Mouse (Mus musculus): ENCODE data around the gene Cadps. TPM values are rescaled to one million over a fixed set of nuclear protein-coding genes. Genes with fewer than 3 reads are reported as not detected.

Cadps gene
- polyA plus RNA-seq, 1 experiment from 2014 or later, result 2.8 TPM

DNA sequence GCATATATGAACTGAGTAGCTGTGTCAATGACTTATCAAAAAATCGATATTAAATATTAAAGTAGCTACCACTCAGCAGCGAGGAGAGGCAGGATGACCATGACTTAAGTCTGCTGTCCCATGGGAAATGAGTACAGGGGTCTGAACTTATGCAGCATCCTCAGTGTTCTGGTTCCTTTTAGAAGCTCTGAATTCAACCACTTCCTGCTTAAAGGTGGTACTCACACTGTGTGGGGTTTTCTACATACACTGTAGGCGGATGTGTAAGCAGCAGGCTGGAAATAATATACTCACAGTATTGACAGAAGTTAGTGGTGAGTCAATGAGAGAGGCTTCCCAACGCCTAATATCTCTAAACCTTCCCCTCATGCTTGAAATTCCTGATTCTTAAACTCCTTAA is 215.9 kb downstream of the Cadps start:
- H3K4me3 ChIP-seq, result no peak overlapping the region
- no peaks in the 10 kb centered on the region for H3K9me3 ChIP-seq
- no peaks in the 10 kb centered on the region for H3K27me3 ChIP-seq (ENCODE audit: poor library complexity, severe bottlenecking)
- no peak for DNase-seq (ENCODE audit: extremely low spot score, low spot score)
- no peak overlapping the region for H3K27ac ChIP-seq
- H3K36me3 ChIP-seq (replicated peaks), result no peaks in the 10 kb centered on the region; the same call in 1 of the 2 replicates
- no peaks in the 10 kb centered on the region for H3K4me1 ChIP-seq
- 85% methylated on average over 4 of the region's 4 CpGs for WGBS

DNA sequence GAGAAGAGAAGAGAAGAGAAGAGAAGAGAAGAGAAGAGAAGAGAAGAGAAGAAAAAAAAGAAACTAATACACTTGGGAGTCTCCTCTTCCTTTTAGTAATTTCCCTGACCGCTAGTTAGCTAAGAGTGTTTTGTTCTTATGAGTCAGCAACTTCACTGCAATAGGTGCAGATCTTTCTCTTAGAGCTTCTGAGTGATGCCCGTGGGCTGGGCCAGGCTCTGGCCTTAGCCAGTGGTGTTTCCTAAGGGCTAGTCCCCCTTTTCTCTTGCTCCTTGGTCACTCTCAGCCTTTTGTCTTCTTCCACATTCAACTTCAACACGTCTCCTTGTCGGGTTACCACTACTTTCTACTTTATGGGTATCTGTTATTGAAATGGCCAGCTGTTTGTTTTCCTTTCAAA is 216.7 kb downstream of the Cadps start:
- WGBS, result 85% methylated on average over 4 of the region's 4 CpGs

DNA sequence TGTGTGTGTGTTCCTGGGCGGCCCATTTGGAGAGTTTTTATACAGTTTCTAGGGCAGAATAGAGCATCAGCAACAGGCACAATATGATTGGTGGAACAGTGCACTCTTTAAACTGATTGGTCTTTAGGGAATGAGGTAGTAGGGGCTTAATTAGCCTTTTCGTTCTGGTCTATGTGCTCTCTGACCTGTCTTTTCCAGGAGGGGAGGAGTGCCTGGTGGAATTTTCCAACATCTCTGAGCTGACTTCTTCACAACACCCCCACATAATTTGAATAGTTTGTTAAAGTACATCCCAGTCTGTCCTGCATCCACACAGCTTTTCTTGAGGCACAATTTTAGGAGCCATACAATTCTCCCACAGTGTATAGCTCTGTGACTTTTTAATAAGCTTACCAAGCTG is 220.8 kb downstream of the Cadps start:
- WGBS, result 89% methylated on average over 2 of the region's 2 CpGs
- no peaks in the 10 kb centered on the region for H3K27me3 ChIP-seq (ENCODE audit: poor library complexity, severe bottlenecking)
- DNase-seq (ENCODE audit: extremely low spot score, low spot score), result no peak
- H3K4me1 ChIP-seq, result no peaks in the 10 kb centered on the region
- no peak overlapping the region for H3K27ac ChIP-seq
- H3K4me3 ChIP-seq, result no peak overlapping the region
- H3K9me3 ChIP-seq, result no peaks in the 10 kb centered on the region
- no peaks in the 10 kb centered on the region; the same call in 1 of the 2 replicates for H3K36me3 ChIP-seq (replicated peaks)

More for the DNA sequence above, 216.7 kb downstream of the Cadps start:
- no peaks in the 10 kb centered on the region for H3K27me3 ChIP-seq (ENCODE audit: poor library complexity, severe bottlenecking)
- no peaks in the 10 kb centered on the region for H3K4me1 ChIP-seq
- no peak overlapping the region for H3K27ac ChIP-seq
- H3K4me3 ChIP-seq, result no peak overlapping the region
- DNase-seq (ENCODE audit: extremely low spot score, low spot score), result no peak
- no peaks in the 10 kb centered on the region for H3K9me3 ChIP-seq
- no peaks in the 10 kb centered on the region; the same call in 1 of the 2 replicates for H3K36me3 ChIP-seq (replicated peaks)

DNA sequence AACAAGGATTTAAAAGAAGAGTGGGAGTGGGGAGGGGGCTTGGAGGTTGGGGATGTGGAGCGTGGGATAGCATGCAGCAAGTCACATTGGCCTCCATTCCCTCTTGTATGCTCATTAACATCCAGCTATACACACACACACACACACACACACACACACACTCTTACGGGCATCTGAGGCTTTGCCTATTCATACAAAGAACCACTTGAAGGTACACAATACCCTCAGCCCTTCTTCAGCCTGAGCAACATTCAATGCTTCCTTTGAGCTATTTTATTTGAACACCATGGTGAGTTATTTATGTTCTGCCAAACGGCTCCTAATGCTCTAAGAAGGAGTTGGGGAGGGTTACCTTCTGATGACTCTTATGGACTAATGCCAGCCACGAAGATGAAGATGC is 227.6 kb downstream of the Cadps start:
- DNase-seq (ENCODE audit: extremely low spot score, low spot score), result peak; percentile 20
- no peak overlapping the region for H3K4me3 ChIP-seq
- H3K36me3 ChIP-seq (replicated peaks), result no peaks in the 10 kb centered on the region
- H3K9me3 ChIP-seq, result no peaks in the 10 kb centered on the region
- peaks cover 10% of the 10 kb centered on the region; the same call in 1 of the 2 replicates for H3K4me1 ChIP-seq
- 70% methylated on average over 4 of the region's 4 CpGs for WGBS
- H3K27ac ChIP-seq, result no peak overlapping the region
- no peaks in the 10 kb centered on the region for H3K27me3 ChIP-seq (ENCODE audit: poor library complexity, severe bottlenecking)

DNA sequence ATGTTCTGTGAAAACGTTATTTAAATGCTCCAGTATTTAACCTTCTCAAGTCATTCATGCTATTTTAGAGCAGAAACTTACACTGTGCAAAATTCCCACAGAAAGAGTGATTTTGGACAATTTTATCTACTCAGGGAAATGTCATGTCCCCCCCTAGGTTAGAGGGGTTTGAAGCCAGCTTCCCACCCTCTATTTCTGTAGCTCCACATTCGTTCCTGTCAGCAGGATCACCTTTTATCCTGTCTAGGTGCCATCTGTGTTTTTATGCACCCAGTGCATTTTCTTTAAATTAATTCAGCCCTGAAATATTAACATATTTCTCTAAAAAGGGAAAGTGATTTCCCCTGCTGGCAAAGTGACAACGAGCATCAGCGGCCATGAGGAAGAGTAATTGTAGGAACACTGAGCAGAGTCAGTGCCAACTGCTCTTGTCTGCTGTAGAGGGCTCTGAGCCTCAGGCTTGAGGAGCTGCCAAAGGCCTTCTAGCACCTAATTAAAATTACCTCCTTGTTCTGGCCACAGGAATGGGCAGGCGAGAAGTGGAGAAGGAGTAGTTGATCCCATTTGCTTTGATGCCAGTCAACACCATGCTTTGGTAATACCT is 230.3 kb downstream of the Cadps start:
- H3K27me3 ChIP-seq (ENCODE audit: poor library complexity, severe bottlenecking), result no peaks in the 10 kb centered on the region
- no peaks in the 10 kb centered on the region for H3K9me3 ChIP-seq
- H3K36me3 ChIP-seq (replicated peaks), result no peaks in the 10 kb centered on the region
- peaks cover 10% of the 10 kb centered on the region; the same call in 1 of the 2 replicates for H3K4me1 ChIP-seq
- DNase-seq (ENCODE audit: extremely low spot score, low spot score), result no peak
- H3K27ac ChIP-seq, result no peak overlapping the region
- no peak overlapping the region for H3K4me3 ChIP-seq
- WGBS, result 87% methylated on average over 5 of the region's 5 CpGs

DNA sequence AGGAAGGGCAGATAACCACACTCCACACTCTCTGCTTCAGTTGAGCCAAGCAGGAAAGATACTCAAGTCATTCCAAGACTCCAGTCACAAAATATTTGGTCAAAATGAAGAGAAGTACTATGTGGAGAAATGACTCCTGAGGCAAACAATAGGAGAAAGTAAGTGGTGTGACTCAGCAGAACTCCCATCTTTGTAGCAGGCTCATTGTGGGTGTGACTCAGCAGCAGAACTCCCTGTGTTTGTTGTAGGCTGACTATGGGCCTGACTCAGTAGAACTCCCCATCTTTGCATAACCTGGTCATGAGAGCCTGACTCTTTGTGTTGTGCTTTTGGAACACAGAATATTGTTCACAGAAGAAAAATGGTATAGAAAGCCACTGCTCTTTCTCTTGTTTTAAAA is 231.1 kb downstream of the Cadps start:
- no peak for DNase-seq (ENCODE audit: extremely low spot score, low spot score)
- Histone ChIP-seq H3K36me3 (replicated peaks) (no peaks in the 10 kb centered on the region), H3K4me1 (peaks cover 10% of the 10 kb centered on the region; the same call in 1 of the 2 replicates), H3K27ac (no peak overlapping the region), H3K4me3 (no peak overlapping the region), H3K27me3 (ENCODE audit: poor library complexity, severe bottlenecking) (no peaks in the 10 kb centered on the region), H3K9me3 (no peaks in the 10 kb centered on the region)

DNA sequence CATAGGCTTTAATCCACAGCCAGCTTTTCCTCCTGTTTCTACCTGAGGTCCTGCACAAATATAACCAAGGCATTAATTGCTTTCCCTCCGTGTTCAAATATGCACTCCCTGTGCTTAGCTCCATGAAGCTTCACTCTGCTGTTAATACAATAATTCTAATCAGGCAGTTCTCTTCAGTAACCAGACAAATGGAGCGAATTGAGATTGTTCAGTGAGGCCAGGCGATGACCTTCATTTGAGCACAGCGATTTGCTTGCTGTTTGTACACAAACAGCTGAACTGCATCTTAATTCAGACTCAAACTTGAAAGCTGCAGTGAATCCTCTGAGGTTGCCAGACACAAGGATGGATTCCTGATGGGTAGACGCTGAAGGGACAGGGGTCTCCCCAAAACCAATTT is 239.3 kb downstream of the Cadps start:
- no peak overlapping the region for H3K4me3 ChIP-seq
- no peaks in the 10 kb centered on the region for H3K36me3 ChIP-seq (replicated peaks)
- no peak overlapping the region for H3K27ac ChIP-seq
- H3K4me1 ChIP-seq, result peaks cover 8% of the 10 kb centered on the region; the same call in 1 of the 2 replicates
- WGBS, result 84% methylated on average over 5 of the region's 5 CpGs
- DNase-seq (ENCODE audit: extremely low spot score, low spot score), result no peak
- no peaks in the 10 kb centered on the region for H3K9me3 ChIP-seq
- no peaks in the 10 kb centered on the region for H3K27me3 ChIP-seq (ENCODE audit: poor library complexity, severe bottlenecking)

DNA sequence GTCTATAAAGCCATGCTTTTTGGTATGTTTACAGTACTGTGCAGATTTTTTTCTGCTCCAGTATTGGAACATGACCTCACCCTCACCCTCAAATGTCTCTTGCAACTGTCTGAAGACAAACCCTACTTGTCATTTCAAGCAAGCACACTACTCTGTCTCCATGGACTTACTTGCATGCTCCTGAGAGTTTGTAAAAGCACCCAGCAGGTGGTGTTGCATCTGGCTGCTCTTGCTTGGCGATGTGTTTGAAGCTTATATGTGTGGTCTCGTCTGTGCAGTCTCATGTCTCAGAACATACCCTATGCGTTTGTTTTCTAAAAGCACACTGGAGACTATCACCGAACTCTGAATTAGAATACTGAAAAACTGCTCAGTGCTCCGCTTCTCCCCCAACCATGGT is 241.2 kb downstream of the Cadps start:
- Histone ChIP-seq H3K36me3 (replicated peaks) (no peaks in the 10 kb centered on the region), H3K27me3 (ENCODE audit: poor library complexity, severe bottlenecking) (no peaks in the 10 kb centered on the region), H3K4me1 (peaks cover 8% of the 10 kb centered on the region; the same call in 1 of the 2 replicates), H3K9me3 (no peaks in the 10 kb centered on the region), H3K27ac (no peak overlapping the region), H3K4me3 (no peak overlapping the region)
- no peak for DNase-seq (ENCODE audit: extremely low spot score, low spot score)
- 85% methylated on average over 5 of the region's 5 CpGs for WGBS

DNA sequence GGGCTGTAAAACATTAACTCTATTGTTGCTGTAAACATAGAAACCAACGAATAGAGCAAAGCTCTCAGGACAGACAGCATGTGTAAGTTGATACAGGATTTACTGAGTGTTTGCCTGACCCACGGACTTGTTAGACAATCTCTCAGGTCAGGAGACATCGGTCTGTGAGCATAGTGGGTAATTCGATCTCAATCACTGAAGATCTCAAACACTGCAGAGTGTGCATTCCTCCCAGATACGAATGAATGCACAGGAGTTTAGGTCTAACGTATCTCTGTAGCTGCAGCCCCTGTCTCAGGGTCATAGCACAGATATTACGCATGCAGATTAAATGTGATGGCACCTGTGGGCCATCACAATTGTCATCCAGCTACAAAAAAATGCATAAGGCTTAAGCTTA is 242.1 kb downstream of the Cadps start:
- H3K27ac ChIP-seq, result no peak overlapping the region
- peaks cover 8% of the 10 kb centered on the region; the same call in 1 of the 2 replicates for H3K4me1 ChIP-seq
- no peak overlapping the region for H3K4me3 ChIP-seq
- no peaks in the 10 kb centered on the region for H3K9me3 ChIP-seq
- no peak for DNase-seq (ENCODE audit: extremely low spot score, low spot score)
- no peaks in the 10 kb centered on the region for H3K27me3 ChIP-seq (ENCODE audit: poor library complexity, severe bottlenecking)
- H3K36me3 ChIP-seq (replicated peaks), result no peaks in the 10 kb centered on the region
- WGBS, result 43% methylated on average over 7 of the region's 7 CpGs

DNA sequence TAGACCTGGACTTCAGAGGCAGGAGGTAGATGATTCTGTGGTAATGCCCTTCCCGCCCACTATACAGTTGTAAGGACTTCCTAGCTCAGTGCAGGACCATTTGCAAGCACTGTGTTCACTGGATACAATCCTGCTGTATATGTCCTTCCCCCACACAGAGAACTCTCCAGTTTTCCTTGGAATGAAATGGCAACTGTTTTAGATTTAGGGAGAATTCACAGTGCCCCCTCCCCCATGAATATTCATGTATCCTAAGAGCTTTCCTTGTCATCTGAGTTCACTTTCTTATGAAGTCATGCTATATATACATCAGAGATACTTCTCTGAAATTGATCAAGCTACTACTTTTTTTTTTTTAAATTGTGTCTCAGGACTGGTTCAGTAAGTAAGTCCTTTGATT is 244.7 kb downstream of the Cadps start:
- 83% methylated on average over 1 of the region's 1 CpGs for WGBS
- no peak for DNase-seq (ENCODE audit: extremely low spot score, low spot score)
- no peak overlapping the region for H3K27ac ChIP-seq

DNA sequence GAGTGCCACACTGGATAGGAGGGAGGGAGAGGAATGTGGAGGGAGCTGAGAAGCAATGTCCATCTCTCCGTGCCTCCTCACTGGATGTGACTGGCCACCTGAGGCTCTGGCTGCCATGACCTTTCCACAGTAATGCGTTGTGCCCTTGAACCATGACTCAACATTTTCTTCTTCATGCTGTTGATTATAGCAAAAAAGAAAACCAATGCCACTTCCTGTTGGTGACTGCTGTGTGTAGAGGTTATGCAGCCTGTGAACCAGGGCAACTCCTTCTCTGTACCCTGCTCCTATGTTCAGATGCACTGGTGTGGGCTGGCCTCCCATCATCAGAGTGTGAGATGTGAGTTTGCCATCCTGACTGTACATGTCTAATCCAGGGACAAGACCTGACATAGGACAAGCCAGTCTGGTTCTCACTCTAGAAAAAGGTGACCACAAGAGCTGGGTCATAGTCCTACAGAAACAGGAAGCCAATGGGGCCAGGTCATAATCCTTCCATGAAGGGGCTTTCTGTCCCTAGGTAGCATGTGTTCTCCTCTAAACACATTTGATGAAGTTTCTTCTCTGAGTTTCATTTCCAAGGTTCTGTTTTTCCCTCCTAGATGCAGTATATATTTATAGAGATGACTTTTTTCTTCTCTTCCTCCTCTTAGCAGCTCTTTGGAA is 245.3 kb downstream of the Cadps start:
- 81% methylated on average over 2 of the region's 2 CpGs for WGBS
- Histone ChIP-seq H3K4me3 (no peak overlapping the region), H3K27ac (no peak overlapping the region)

More for the DNA sequence above, 244.7 kb downstream of the Cadps start:
- H3K4me1 ChIP-seq, result peaks cover 8% of the 10 kb centered on the region; the same call in 1 of the 2 replicates
- H3K4me3 ChIP-seq, result no peak overlapping the region
- H3K36me3 ChIP-seq (replicated peaks), result no peaks in the 10 kb centered on the region
- no peaks in the 10 kb centered on the region for H3K27me3 ChIP-seq (ENCODE audit: poor library complexity, severe bottlenecking)
- no peaks in the 10 kb centered on the region for H3K9me3 ChIP-seq

DNA sequence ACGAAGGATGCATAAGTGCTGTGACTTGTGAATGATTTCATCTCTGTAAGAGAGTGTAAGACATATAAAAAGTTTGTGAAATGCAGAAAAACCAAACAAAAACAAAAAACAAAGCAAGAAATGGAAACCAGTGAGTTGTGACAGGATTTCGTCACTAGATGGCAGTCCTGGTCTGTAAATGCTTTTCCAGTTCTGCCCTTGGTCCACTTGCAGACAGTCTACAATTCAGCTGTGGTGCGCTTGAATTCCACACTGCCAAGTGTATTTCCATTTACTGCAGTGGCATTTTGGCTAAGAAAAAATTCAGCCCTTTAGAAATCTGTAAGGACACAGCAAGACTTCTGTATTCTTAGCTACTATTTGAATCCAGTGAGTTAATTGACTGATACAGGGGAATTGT is 247.8 kb downstream of the Cadps start:
- Histone ChIP-seq H3K27ac (no peak overlapping the region), H3K27me3 (ENCODE audit: poor library complexity, severe bottlenecking) (no peaks in the 10 kb centered on the region), H3K36me3 (replicated peaks) (no peaks in the 10 kb centered on the region), H3K9me3 (no peaks in the 10 kb centered on the region), H3K4me3 (no peak overlapping the region), H3K4me1 (no peaks in the 10 kb centered on the region)
- WGBS, result 29% methylated on average over 3 of the region's 3 CpGs
- peak; percentile 26 for DNase-seq (ENCODE audit: extremely low spot score, low spot score)

More for the DNA sequence above, 245.3 kb downstream of the Cadps start:
- Histone ChIP-seq H3K27me3 (ENCODE audit: poor library complexity, severe bottlenecking) (no peaks in the 10 kb centered on the region), H3K36me3 (replicated peaks) (no peaks in the 10 kb centered on the region), H3K4me1 (peaks cover 8% of the 10 kb centered on the region; the same call in 1 of the 2 replicates), H3K9me3 (no peaks in the 10 kb centered on the region)
- no peak for DNase-seq (ENCODE audit: extremely low spot score, low spot score)

DNA sequence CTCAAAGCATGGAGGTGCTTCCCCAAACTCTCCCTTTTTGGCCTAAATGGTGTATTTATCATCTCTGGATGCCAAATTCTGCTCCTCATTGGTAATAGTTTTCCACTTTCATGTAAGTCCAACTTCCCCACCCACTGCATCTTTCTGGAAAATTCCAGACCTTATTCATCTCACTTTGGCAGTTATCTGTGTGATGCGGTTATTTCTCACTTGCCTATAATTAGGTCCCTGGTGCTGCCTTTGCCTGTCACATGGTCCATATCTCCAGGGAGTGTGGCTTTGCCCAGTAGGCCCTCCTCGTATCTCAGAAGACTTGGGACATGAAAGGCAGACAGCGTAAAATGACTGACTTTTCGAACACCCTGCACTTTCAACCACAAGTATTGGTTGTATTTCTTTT is 248.5 kb downstream of the Cadps start:
- Histone ChIP-seq H3K9me3 (no peaks in the 10 kb centered on the region), H3K4me3 (no peak overlapping the region), H3K4me1 (no peaks in the 10 kb centered on the region), H3K27me3 (ENCODE audit: poor library complexity, severe bottlenecking) (no peaks in the 10 kb centered on the region), H3K36me3 (replicated peaks) (no peaks in the 10 kb centered on the region), H3K27ac (no peak overlapping the region)
- no peak for DNase-seq (ENCODE audit: extremely low spot score, low spot score)
- WGBS, result 88% methylated on average over 4 of the region's 4 CpGs
